Mouse (Mus musculus): ENCODE measurements around the gene Dnmt3a. TPM values are rescaled to one million over a fixed set of nuclear protein-coding genes. Genes with fewer than 3 reads are reported as not detected.

Dnmt3a gene
- polyA plus RNA-seq, 1 experiment from 2014 or later, result 126 TPM

DNA sequence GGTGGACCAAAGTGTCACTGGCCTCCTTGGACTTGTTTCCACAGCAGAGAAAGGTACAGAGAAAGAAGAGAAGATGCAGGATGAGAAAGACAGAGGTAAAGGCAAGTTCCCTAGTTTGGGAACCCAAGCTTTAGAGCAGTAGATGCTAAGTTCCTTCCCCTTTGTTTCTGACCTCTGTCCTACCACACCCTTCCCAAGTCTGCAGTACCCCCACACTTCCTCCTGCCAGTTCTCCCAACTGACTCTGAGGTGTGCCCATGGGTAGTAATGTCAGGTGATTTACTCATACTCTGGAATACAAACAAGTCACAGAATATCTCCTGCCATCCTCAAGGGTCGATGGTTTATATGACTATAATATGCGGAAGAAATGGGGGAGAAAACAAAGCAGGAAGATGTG lies 29.8 kb upstream of the Dnmt3a start:
- ATAC-seq (ENCODE audit: insufficient read depth, low FRiP score, low read depth), result no peak
- no peak overlapping the region for H3K27ac ChIP-seq
- WGBS, result 91% methylated on average over 2 of the region's 2 CpGs
- no peaks in the 10 kb centered on the region for H3K27me3 ChIP-seq (replicated peaks)
- no peak overlapping the region for H3K9ac ChIP-seq
- H3K36me3 ChIP-seq, result no peaks in the 10 kb centered on the region
- no peak overlapping the region for H3K4me3 ChIP-seq (replicated peaks)
- peaks cover 19% of the 10 kb centered on the region for H3K4me1 ChIP-seq
- no peak overlapping the region for H3K4me2 ChIP-seq
- no peaks in the 10 kb centered on the region for H3K9me3 ChIP-seq

DNA sequence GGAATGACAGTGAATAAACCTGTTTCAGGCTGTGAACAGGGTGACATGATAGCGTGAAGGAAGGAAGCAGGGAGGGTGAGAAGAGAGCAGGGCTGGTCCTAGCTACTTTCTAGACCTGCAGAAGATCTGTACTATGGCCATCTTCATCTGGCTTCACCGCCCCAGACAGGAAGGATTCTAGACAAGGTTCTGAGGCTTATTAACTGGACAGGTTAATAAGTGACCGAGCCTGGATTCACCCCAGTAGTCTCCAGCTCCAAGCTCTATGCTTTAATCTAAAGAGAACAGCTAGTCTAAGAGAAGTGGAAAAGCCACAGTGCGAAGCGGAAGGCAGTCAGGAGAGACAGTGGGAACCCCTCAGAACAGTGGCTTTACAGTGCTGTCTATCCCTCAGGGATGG lies 28.1 kb upstream of the Dnmt3a start:
- no peaks in the 10 kb centered on the region for H3K36me3 ChIP-seq
- H3K4me1 ChIP-seq, result peaks cover 35% of the 10 kb centered on the region
- no peak for ATAC-seq (ENCODE audit: insufficient read depth, low FRiP score, low read depth)
- H3K4me2 ChIP-seq, result no peak overlapping the region
- H3K27ac ChIP-seq, result no peak overlapping the region
- H3K27me3 ChIP-seq (replicated peaks), result no peaks in the 10 kb centered on the region
- 82% methylated on average over 5 of the region's 5 CpGs for WGBS
- no peak overlapping the region for H3K9ac ChIP-seq
- H3K9me3 ChIP-seq, result no peaks in the 10 kb centered on the region
- no peak overlapping the region for H3K4me3 ChIP-seq (replicated peaks)

DNA sequence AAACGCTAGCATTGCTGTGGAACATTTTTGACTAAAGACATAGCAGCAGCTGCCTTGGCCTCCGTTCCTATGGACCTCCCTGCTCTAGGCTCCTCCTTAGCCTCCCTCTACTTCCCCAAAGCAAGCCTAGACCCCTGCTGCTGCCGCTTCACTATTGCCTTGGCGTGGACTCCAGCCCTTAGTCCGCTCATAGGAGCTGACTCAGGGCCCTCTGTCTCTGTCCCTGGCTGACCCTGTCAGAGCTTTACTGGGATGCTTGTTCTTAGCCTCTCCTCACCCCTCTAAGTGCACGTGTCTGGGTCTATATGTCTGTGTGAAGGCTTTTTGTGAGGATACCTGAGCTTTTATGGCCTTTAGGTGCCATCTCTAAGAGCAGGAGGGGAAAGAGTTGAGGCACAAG lies 27.5 kb upstream of the Dnmt3a start:
- no peak overlapping the region for H3K4me2 ChIP-seq
- H3K4me1 ChIP-seq, result peaks cover 41% of the 10 kb centered on the region
- no peak overlapping the region for H3K4me3 ChIP-seq (replicated peaks)
- 72% methylated on average over 6 of the region's 6 CpGs for WGBS
- no peak overlapping the region for H3K27ac ChIP-seq
- no peak for ATAC-seq (ENCODE audit: insufficient read depth, low FRiP score, low read depth)
- H3K9ac ChIP-seq, result no peak overlapping the region
- no peaks in the 10 kb centered on the region for H3K36me3 ChIP-seq
- no peaks in the 10 kb centered on the region for H3K27me3 ChIP-seq (replicated peaks)
- no peaks in the 10 kb centered on the region for H3K9me3 ChIP-seq

DNA sequence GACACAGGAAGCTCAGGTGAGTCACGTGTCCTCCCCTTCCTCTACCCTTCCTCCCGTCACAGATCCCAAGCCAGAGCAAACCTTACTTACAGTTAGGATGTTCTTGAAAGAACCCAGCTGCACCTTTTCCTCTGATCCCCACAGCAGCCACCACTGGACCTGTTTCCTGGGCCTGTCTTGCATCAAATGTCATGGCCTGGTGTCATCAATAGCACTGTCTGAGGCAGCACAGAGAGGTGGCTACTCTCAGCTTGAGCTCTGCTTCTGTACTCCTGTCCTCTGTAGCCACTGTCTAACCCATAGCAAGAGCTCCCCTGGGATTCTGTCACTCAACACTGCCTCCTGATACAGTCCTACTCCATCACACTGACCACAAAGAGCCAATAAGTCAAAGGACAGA lies 26.2 kb upstream of the Dnmt3a start:
- no peaks in the 10 kb centered on the region for H3K9me3 ChIP-seq
- H3K4me2 ChIP-seq, result no peak overlapping the region
- peaks cover 51% of the 10 kb centered on the region for H3K4me1 ChIP-seq
- WGBS, result 46% methylated on average over 2 of the region's 2 CpGs
- no peak for ATAC-seq (ENCODE audit: insufficient read depth, low FRiP score, low read depth)
- H3K27me3 ChIP-seq (replicated peaks), result no peaks in the 10 kb centered on the region
- no peaks in the 10 kb centered on the region for H3K36me3 ChIP-seq
- no peak overlapping the region for H3K9ac ChIP-seq
- peak overlapping the region; percentile 97; the same call in 1 of the 2 replicates for H3K27ac ChIP-seq
- H3K4me3 ChIP-seq (replicated peaks), result no peak overlapping the region

DNA sequence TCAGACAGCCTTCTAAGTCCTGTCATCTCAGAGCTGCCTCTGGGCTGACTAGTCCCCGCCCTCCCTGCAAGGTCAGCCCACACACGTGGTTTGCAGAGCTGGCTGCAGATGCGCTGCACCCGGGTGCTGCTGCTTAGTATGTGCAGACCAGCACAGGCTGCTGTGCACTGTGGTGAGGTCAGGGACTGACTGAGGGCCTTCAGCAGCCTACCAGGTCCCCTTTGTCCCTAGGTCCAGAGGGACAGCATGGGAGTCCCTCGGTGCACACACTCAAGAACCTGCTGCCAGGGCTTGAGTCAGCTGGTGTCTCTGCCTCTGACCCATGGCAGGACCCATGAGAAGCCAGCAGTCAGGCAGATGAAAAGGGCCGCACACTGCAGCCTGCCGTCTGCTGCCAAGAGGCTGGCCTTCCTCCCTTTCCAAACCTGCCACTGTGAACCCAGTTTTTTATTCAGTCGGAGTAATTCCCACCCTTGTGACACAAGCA lies 25.4 kb upstream of the Dnmt3a start:
- H3K9ac ChIP-seq, result no peak overlapping the region
- 9% methylated on average over 8 of the region's 8 CpGs for WGBS
- H3K4me2 ChIP-seq, result peak overlapping the region; percentile 38; the same call in 1 of the 2 replicates
- no peaks in the 10 kb centered on the region for H3K36me3 ChIP-seq
- peaks cover 58% of the 10 kb centered on the region for H3K4me1 ChIP-seq
- no peaks in the 10 kb centered on the region for H3K9me3 ChIP-seq
- H3K27ac ChIP-seq, result peak overlapping the region; percentile 97
- no peak overlapping the region for H3K4me3 ChIP-seq (replicated peaks)
- ATAC-seq (ENCODE audit: insufficient read depth, low FRiP score, low read depth), result peak; percentile 37; the same call in 1 of the 2 replicates
- no peaks in the 10 kb centered on the region for H3K27me3 ChIP-seq (replicated peaks)

DNA sequence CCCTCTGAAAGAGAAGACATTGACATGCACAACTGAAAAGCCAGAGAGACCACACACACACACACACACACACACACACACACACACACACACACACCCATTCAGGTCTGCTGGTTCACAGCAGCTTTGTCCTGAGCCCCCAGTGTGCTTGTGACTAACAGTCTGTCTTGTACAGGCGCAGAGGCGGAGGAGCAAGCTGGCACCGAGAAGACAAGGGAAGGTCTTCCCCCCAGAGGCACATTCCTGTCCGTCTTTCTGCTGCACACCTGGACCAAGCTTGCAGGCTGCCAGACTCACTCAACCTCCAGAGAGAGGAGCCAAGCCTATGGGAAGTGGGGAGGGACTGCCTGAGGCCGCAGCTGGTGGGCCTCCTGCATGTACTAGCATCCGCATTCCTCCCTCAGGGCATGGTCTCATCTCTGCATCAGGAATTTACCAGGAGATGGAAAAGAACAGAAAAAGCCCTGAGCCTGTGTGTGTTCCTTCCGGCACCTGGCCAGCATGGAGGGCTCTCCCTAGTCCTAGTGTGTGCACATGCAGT lies 24.8 kb upstream of the Dnmt3a start:
- peak; percentile 6; the same call in 1 of the 2 replicates for ATAC-seq (ENCODE audit: insufficient read depth, low FRiP score, low read depth)
- Histone ChIP-seq H3K27ac (peak overlapping the region; percentile 97), H3K4me1 (peaks cover 62% of the 10 kb centered on the region), H3K4me3 (replicated peaks) (no peak overlapping the region), H3K4me2 (peak overlapping the region; percentile 38), H3K27me3 (replicated peaks) (no peaks in the 10 kb centered on the region), H3K36me3 (no peaks in the 10 kb centered on the region), H3K9me3 (no peaks in the 10 kb centered on the region), H3K9ac (0 out of 2 replicates have a peak overlapping the region, but pooled peaks have one; percentile 14)
- WGBS, result 19% methylated on average over 7 of the region's 7 CpGs

DNA sequence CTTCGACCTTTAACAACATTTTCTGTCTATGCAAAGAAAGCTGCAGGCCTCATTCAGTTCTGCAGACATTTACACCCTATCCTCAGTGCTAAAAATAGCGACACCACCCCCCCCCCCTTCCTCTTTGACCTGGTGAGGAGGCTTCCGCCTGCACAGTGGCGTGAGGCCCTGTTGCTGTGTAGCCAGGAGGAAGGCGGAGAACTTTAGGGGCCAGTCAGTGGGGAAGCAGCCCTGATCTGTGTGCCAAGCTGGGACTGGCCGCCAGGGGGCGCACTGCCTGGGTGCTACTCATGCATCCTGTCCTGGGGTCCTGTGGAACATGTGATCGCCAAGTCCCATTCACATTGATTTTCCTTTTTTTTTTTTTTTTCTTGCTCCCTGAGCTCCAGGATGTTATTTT lies 24.3 kb upstream of the Dnmt3a start:
- peaks cover 62% of the 10 kb centered on the region for H3K4me1 ChIP-seq
- peak overlapping the region; percentile 97 for H3K27ac ChIP-seq
- no peak overlapping the region for H3K4me3 ChIP-seq (replicated peaks)
- no peaks in the 10 kb centered on the region for H3K27me3 ChIP-seq (replicated peaks)
- no peaks in the 10 kb centered on the region for H3K36me3 ChIP-seq
- no peaks in the 10 kb centered on the region for H3K9me3 ChIP-seq
- H3K9ac ChIP-seq, result 0 out of 2 replicates have a peak overlapping the region, but pooled peaks have one; percentile 14
- H3K4me2 ChIP-seq, result peak overlapping the region; percentile 38
- peak; percentile 84 for ATAC-seq (ENCODE audit: insufficient read depth, low FRiP score, low read depth)
- 4% methylated on average over 8 of the region's 8 CpGs for WGBS

DNA sequence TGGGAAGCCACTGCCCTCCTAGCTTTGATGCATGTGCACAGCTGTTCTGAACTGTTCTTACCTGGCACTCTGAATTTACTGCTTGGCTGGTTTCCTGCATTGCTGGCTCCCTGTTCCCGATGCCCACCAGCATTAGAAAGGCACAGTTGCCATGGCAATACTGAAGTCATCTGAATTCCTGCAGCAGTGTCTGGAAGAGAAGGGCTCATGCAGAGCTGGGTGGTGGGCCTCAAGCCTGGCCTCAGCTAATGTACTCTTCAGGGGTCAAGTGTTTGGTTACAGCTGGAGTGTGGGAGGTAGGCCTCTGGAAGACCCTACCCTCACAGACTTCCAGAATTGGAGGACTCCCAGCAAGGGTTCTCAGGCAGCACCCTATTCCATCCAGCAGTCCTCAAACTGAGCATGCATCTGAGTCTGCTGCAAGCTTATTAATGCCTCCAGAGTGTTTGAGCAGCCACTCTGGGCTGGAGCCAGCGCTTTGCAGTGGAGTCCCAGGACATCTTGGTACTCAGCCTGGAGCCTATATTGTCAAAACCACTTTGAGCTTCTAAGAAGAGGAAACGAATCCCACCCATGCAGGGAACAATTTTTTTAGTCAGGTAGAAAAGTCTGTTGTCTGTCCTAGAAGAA lies 22.5 kb upstream of the Dnmt3a start:
- Histone ChIP-seq H3K27me3 (replicated peaks) (no peaks in the 10 kb centered on the region), H3K9ac (no peak overlapping the region), H3K36me3 (no peaks in the 10 kb centered on the region), H3K4me2 (no peak overlapping the region), H3K27ac (peak overlapping the region; percentile 89; the same call in 1 of the 2 replicates), H3K4me3 (replicated peaks) (no peak overlapping the region), H3K4me1 (peaks cover 79% of the 10 kb centered on the region), H3K9me3 (no peaks in the 10 kb centered on the region)
- WGBS, result 41% methylated on average over 3 of the region's 3 CpGs
- ATAC-seq (ENCODE audit: insufficient read depth, low FRiP score, low read depth), result no peak

DNA sequence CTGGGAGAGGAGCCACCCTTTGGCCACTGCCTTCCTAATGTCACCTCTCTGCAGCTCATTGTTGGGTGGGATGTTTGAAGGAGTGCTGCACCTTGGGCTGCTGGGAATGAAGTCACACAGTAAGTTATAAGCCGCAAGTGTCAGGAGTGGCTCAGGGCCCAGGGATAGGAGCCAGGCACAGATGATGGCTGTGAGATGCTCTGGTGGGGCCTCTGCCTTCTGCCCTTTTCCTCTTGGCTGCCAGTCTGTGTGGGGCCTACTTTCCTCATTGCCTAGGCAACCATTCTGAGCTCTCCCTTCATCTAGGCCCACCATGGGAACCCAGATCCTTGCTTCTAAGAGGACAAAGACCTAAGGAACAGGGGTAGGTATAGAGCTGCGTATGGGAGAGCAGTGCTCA lies 21.5 kb upstream of the Dnmt3a start:
- ATAC-seq (ENCODE audit: insufficient read depth, low FRiP score, low read depth), result no peak
- H3K36me3 ChIP-seq, result no peaks in the 10 kb centered on the region
- H3K27ac ChIP-seq, result peak overlapping the region; percentile 89
- no peak overlapping the region for H3K4me3 ChIP-seq (replicated peaks)
- no peaks in the 10 kb centered on the region for H3K9me3 ChIP-seq
- H3K4me2 ChIP-seq, result no peak overlapping the region
- no peak overlapping the region for H3K9ac ChIP-seq
- H3K4me1 ChIP-seq, result peaks cover 85% of the 10 kb centered on the region
- 69% methylated on average over 2 of the region's 2 CpGs for WGBS
- no peaks in the 10 kb centered on the region for H3K27me3 ChIP-seq (replicated peaks)

DNA sequence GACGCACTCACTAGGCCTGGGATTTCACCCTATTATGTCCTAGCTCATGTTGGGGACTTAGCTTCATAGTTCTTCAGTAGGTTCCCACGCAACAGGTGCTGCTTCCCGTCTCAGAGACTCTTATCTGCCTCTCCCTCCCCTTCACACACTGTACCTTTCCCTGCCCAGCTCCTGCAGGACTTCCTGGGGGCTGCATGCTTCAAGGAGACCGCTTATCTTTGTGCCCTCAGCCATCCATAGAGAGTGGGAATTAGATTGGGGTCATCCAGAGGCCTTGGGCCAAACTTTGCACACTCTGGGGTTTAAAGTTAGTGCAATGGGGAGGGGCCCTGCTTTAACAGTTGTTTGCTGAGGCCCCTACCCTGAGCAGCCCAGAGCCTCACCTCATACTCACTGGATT lies 21.1 kb upstream of the Dnmt3a start:
- H3K4me2 ChIP-seq, result no peak overlapping the region
- WGBS, result 48% methylated on average over 4 of the region's 4 CpGs
- peaks cover 85% of the 10 kb centered on the region for H3K4me1 ChIP-seq
- H3K36me3 ChIP-seq, result no peaks in the 10 kb centered on the region
- peak overlapping the region; percentile 89 for H3K27ac ChIP-seq
- no peak overlapping the region for H3K4me3 ChIP-seq (replicated peaks)
- peak; percentile 78 for ATAC-seq (ENCODE audit: insufficient read depth, low FRiP score, low read depth)
- no peaks in the 10 kb centered on the region for H3K9me3 ChIP-seq
- H3K9ac ChIP-seq, result no peak overlapping the region
- H3K27me3 ChIP-seq (replicated peaks), result no peaks in the 10 kb centered on the region

DNA sequence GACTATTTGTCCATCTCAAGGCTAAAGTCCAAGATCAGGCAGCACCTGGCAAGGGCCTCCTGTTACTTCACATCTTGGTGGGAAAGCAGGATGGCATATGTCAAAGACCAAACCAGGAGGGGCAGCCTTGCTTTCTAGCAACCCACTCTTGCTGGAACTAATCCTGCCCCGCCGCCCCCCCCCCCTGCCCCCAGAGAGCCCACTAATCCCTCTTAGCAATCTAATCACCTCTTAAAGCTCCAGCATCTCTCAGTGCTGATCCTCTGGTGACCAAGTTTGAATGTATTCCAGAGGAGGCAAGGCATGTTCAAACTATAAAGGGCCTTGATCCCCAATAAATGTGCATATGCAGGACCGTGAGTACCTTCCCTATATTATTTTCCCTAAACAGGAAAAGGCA lies 18.8 kb upstream of the Dnmt3a start:
- Histone ChIP-seq H3K9me3 (no peaks in the 10 kb centered on the region), H3K4me3 (replicated peaks) (no peak overlapping the region), H3K4me1 (peaks cover 68% of the 10 kb centered on the region), H3K4me2 (no peak overlapping the region), H3K36me3 (no peaks in the 10 kb centered on the region), H3K27ac (peak overlapping the region; percentile 55; the same call in 1 of the 2 replicates), H3K27me3 (replicated peaks) (no peaks in the 10 kb centered on the region), H3K9ac (no peak overlapping the region)
- no peak for ATAC-seq (ENCODE audit: insufficient read depth, low FRiP score, low read depth)
- WGBS, result 42% methylated on average over 3 of the region's 3 CpGs

DNA sequence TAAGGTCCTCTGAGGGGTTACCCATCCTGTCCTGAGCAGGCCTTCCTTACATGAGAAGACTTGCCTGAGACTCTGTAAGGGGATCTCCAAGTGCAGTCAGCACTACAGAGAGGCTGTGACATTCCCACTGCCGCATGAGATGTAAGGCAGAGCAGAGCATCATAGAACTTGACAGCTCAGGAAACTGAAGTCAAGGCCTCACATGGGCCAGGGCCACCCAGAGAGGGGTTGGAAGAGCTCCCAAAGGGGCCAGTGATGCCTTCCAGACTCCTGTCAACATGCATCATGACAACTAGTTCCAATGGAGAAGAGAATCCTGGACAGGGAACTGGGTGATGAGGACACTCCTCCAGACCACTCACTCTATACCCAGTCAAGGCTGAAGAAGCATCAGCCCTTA lies 18.3 kb upstream of the Dnmt3a start:
- Histone ChIP-seq H3K9ac (no peak overlapping the region), H3K36me3 (no peaks in the 10 kb centered on the region), H3K4me2 (no peak overlapping the region), H3K27me3 (replicated peaks) (no peaks in the 10 kb centered on the region), H3K9me3 (no peaks in the 10 kb centered on the region), H3K4me3 (replicated peaks) (no peak overlapping the region), H3K27ac (peak overlapping the region; percentile 55; the same call in 1 of the 2 replicates), H3K4me1 (peaks cover 63% of the 10 kb centered on the region)
- 26% methylated on average over 1 of the region's 1 CpGs for WGBS
- ATAC-seq (ENCODE audit: insufficient read depth, low FRiP score, low read depth), result no peak

Measured in stomach, embryonic 15.5 days (tissue).